Mouse (Mus musculus): Measurements from ENCODE around the gene Cux1. TPM values are rescaled to one million over a fixed set of nuclear protein-coding genes. Genes with fewer than 3 reads are reported as not detected.
A peak's percentile ranks its signal among the peaks of the same experiment; 100 is the strongest.

Cux1 gene
- total RNA-seq, 2 experiments from 2014 or later: 163 to 173 TPM

DNA sequence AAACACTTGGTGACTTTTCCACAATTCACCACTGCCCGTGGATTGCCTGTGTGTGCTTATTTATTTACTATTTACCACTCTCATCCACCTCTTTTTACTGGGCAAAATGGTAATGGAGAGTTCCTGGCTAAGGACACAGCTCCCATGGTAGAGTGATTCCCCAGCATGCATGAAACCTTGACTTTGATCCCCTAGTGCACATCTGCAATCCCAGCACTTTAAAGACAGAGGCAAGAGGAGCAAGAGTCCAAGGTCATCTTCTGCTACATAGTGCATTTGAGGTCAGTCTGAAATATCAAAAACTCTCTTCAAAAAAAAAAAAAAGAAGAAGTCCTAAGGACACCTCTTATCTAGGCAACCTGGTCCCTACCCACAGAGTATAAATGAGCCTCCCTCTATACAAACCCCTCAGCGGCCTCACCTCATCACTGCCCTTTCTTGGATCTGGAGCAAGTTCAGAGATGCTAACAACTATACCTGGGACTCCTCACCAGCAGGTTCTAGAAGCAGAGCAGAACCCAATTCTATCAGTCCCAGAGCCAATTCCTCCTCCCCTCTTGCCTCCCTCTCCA lies 55.1 kb downstream of the Cux1 start:
- intact Hi-C loops (cut with DNase I): no loop called here

GRCm38 (mm10) chr5:136511378-136511777 lies 55.9 kb downstream of the Cux1 start:
- no peak for DNase-seq
- intact Hi-C loops (cut with DNase I): no loop called here

More for the DNA sequence above, 55.1 kb downstream of the Cux1 start:
- no peak for DNase-seq

GRCm38 (mm10) chr5:136510609-136511008 lies 56.7 kb downstream of the Cux1 start:
- intact Hi-C loops (cut with DNase I): no loop called here
- DNase-seq: no peak

DNA sequence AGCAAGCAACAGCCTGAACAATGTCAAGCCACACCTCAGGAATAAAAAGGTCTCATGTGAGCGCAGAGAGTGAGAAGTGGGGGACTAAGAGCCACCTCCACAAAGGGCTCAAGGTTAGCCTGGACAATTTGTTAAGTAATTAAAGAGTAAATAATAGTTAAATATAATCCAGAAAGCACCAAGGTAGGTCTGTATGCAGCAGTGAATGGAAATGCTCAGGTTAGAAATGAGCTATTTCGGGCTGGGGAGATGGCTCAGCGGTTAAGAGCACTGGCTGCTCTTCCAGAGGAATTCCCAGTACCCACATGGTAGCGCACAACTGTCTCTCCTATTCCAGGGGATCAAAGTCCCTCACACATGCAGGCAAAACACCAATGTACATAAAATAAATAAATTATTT lies 59.7 kb downstream of the Cux1 start:
- no peak for DNase-seq
- intact Hi-C loops (cut with DNase I): no loop called here

GRCm38 (mm10) chr5:136506262-136506661 lies 61.0 kb downstream of the Cux1 start:
- intact Hi-C loops (cut with DNase I): no loop called here
- DNase-seq: no peak

- intact Hi-C loops (cut with DNase I): no loop called here
- DNase-seq: no peak
These were observed 64.7 kb downstream of the Cux1 start for GRCm38 (mm10) chr5:136502491-136503086.

GRCm38 (mm10) chr5:136500307-136500871 lies 66.9 kb downstream of the Cux1 start:
- intact Hi-C loops (cut with DNase I): no loop called here
- DNase-seq: no peak

DNA sequence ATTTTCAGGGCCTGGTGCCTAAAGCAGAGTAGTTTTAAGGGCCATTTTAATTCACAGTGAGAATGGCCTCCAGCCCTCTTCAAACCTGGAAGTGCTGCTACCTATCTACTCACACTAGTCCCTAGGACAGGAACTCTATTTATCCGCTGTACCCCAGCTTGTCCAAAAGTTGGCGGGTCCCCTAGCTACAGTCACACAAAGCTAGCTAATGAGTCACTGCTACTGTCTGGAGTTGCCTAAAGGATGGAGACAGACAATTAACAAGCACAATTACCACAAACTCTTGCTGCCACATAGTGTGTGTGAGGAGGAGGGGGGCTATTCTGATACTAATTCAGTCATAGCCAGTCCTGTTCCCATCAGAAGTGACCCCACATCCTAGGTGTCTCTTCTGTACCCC lies 68.0 kb downstream of the Cux1 start:
- intact Hi-C loops (cut with DNase I): no loop called here
- DNase-seq: no peak

DNA sequence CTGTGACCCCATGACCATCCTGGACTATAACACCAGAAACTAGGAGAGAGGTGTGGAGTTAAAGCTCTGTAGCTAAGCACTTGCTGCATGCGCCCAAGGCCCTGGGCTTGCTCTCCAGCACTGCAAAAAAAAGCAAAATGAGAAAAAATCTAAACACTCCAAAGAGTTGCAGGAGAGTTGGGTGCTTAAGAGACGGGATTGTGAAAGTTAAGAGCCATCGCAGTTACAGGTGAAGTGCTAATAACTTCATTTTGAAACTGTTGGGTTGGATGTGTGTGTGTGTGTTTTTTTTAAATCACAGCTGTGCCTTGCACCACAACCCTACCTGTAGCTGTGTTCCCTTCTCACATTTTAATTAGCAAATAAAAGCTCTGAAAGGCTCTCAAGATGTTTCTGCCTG lies 68.5 kb downstream of the Cux1 start:
- no peak for DNase-seq

GRCm38 (mm10) chr5:136497301-136497700 lies 70.0 kb downstream of the Cux1 start:
- intact Hi-C loops (cut with DNase I): no loop called here
- DNase-seq: no peak

More for the DNA sequence above, 68.5 kb downstream of the Cux1 start:
- intact Hi-C loops (cut with DNase I): no loop called here

DNA sequence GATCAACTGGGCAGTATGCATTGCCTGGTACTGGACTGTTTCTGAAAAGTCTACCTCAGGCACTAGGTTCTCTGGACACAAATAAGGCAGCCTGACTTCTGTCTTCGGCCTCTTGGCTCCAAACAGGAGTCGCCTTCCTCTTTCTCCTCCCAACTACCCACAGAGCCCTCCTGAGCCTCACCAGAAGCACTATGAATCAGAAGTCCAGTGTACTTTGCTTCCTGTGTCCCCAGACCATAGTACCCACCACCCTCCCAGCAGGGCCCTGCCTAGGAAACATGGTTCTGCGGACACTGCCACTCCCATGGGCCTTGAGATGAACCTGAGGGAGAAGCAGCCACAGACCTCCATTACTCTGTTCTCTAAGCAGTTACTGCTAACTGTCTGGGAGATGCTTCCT lies 71.7 kb downstream of the Cux1 start:
- DNase-seq: no peak
- intact Hi-C loops (cut with DNase I): no loop called here

DNA sequence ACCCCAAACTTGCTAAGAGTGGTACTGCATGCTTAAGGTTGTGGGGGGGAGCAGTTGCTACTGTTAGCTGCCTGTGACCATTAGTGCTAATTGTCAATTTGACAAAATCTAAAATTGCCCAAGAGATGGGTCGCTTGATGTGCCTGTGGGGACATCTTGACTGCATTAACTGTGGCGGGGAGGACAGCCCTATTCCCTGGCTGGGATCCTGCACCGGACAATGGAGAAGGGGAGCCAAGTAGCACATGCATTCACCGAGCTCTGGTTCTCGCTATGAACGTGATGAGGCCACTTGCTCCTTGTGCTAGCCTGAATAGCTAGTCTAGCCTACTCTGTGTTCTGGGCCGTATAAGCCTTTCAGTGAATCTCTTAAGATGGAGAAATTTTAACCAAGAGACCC lies 72.4 kb downstream of the Cux1 start:
- intact Hi-C loops (cut with DNase I): no loop called here
- DNase-seq: no peak

GRCm38 (mm10) chr5:136494288-136494687 lies 73.0 kb downstream of the Cux1 start:
- DNase-seq: no peak
- intact Hi-C loops (cut with DNase I): no loop called here

- DNase-seq: no peak
- intact Hi-C loops (cut with DNase I): no loop called here
These were observed 77.8 kb downstream of the Cux1 start for GRCm38 (mm10) chr5:136489450-136489849.

DNA sequence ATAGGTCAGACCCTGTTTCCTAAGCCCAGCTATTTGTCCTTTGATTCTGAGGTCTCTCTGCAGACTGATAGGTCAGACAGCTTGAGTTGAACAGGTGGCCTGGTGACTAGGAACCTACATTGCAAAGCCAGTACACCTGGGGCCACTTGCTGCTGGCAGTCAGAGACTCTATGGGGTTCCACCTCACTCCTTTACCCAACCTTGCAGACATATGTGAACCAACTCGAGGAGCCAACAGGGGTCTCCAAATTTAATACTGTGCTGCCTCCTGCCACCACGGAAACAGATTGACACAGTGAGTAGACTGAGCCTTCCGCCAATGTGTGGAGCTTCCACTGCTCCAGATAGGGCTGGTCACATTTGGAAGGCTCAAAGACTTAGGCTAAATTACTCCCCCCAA lies 78.6 kb downstream of the Cux1 start:
- intact Hi-C loops (cut with DNase I): no loop called here
- DNase-seq: peak; percentile 32

DNA sequence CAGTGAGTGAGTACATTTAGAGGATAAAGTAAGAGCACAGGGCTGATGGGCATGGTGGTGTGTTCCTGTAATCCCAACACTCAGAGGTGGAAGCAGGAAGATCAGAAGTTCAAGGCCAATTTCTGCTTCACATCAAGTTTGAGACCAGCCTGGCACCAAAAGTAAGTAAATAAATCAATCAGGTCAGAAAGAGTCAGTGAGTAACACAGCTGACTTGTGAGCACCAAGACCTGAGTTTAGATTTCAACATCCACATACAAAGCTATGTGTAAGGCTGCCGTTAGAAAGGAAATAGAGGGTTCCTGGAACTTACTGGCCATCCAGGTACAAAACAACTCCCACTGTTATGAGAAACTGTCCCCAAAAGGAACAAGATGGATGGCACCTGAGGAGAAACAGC lies 79.1 kb downstream of the Cux1 start:
- no peak for DNase-seq
- intact Hi-C loops (cut with DNase I): no loop called here

GRCm38 (mm10) chr5:136487397-136488093 lies 79.7 kb downstream of the Cux1 start:
- intact Hi-C loops (cut with DNase I): no loop called here
- DNase-seq: peak; percentile 53

DNA sequence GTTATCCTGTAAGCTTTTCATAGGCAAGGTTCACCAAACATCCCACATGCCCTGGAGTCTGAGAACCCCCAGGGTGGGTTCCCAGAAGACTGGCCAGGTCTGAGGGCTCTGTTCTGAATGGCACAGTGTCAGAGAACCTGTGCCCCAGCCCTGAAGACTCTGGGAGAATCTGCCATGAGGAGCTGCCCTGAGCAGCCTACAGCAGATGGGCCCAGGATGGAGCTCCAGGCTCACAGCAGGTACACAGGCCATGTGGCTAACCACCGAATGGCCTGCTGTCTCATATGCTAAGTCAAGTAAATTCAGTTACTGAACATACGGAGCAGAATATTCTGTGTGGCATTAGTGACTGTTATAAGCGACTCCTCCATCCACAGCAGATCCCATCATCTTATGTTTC lies 80.9 kb downstream of the Cux1 start:
- DNase-seq: peak; percentile 76
- intact Hi-C loops (cut with DNase I): no loop called here

DNA sequence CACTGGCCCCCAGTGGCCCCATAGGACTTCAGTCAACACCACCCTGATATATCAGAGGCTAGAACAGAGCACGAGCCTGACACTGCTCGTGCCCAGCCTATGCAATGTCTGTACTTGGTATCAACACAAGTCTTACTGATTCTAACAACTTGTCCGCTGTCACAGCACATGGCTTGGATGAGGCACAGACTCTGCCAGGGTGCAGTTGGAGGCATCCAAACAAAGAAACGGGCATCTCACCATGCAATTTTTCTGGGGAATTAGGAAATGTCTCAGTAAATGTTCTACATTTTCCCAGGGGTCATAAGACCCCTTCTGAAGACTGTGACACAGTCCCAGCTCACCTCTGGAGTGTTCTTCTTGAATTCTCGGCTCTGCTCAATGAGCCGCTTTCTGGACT lies 81.9 kb downstream of the Cux1 start:
- intact Hi-C loops (cut with DNase I): no loop called here
- no peak for DNase-seq

GRCm38 (mm10) chr5:136482434-136482833 lies 84.9 kb downstream of the Cux1 start:
- no peak for DNase-seq
- intact Hi-C loops (cut with DNase I): no loop called here

DNA sequence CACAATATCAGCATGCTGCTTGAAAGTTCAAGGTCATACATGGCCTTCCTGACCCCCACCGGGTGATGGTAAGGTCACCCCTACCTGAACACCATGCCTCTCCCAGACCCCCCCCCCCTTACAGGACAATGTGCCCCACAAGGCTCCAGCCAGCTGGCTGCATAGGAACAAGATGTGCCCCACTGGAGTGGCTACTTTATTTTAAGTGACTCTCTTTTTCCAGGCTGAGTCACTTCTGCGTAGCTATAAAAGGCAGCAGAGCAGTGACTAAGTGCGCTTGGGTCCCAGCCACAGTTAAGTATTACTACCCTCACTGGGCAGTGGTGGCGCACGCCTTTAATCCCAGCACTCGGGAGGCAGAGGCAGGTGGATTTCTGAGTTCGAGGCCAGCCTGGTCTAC lies 86.7 kb downstream of the Cux1 start:
- intact Hi-C loops (cut with DNase I): no loop called here
- DNase-seq: no peak

DNA sequence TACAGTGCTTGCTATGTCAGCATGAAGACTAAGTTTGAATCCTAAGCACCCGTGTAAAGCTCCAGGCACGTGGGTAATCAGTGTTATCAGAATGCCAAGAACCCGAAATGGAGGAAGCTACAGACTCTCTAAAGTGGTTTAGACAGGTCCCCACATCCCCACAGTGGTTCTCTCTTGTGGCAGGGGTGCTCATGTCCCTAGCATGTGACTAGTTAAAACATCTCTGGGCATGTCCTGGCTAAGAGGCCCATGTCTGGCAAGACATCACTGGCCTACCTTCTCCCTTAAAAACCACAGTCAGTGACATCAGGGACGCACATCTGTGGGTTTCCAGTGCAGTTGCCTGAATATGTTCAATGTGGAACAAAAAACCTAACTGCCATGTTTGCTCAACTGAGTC lies 87.5 kb downstream of the Cux1 start:
- DNase-seq: no peak
- intact Hi-C loops (cut with DNase I): no loop called here
